Mouse (Mus musculus): ENCODE data around the gene Pex14. TPM values are rescaled to one million over a fixed set of nuclear protein-coding genes. Genes with fewer than 3 reads are reported as not detected.

Gene Pex14
- polyA plus RNA-seq, 1 experiment: 17.3 TPM

GRCm38 (mm10) chr4:149066672-149067551 lies 32.8 kb downstream of the Pex14 start:
- no peaks in the 10 kb centered on the region for H3K27me3 ChIP-seq (ENCODE audit: control insufficient read depth, insufficient read depth, low read length)
- H3K4me1 ChIP-seq (ENCODE audit: control insufficient read depth, insufficient read depth, insufficient read length): no peaks in the 10 kb centered on the region
- no peak overlapping the region for H3K4me3 ChIP-seq (ENCODE audit: extremely low read depth, insufficient read depth, insufficient read length)
- peaks cover 2% of the 10 kb centered on the region; the same call in 1 of the 2 replicates for H3K36me3 ChIP-seq (ENCODE audit: control insufficient read depth, insufficient read depth, low read length)
- TF ChIP-seq POLR2A (IDR thresholded peaks at IDR 0.05; ENCODE audit: low read depth, low read length) (no peak), CTCF (IDR thresholded peaks at IDR 0.05; ENCODE audit: extremely low read depth, insufficient read depth, insufficient read length, insufficient replicate concordance) (no peak)
- 80% methylated on average over 22 of the region's 22 CpGs for WGBS
- DNase-seq (ENCODE audit: low read depth in 1 of 2, low spot score in 2 of 2): no peak
- no peak overlapping the region for H3K27ac ChIP-seq (ENCODE audit: insufficient read depth, low read length)

- 83% methylated on average over 23 of the region's 23 CpGs for WGBS
- H3K4me3 ChIP-seq (ENCODE audit: extremely low read depth, insufficient read depth, insufficient read length): no peak overlapping the region
- no peak for DNase-seq (ENCODE audit: low read depth in 1 of 2, low spot score in 2 of 2)
Observed at GRCm38 (mm10) chr4:149064061-149064854, 35.4 kb downstream of the Pex14 start.

GRCm38 (mm10) chr4:149062406-149063318 lies 37.0 kb downstream of the Pex14 start:
- Histone ChIP-seq H3K4me3 (ENCODE audit: extremely low read depth, insufficient read depth, insufficient read length) (no peak overlapping the region), H3K27me3 (ENCODE audit: control insufficient read depth, insufficient read depth, low read length) (no peaks in the 10 kb centered on the region), H3K36me3 (ENCODE audit: control insufficient read depth, insufficient read depth, low read length) (no peaks in the 10 kb centered on the region), H3K27ac (ENCODE audit: insufficient read depth, low read length) (no peak overlapping the region), H3K4me1 (ENCODE audit: control insufficient read depth, insufficient read depth, insufficient read length) (no peaks in the 10 kb centered on the region)
- TF ChIP-seq POLR2A (IDR thresholded peaks at IDR 0.05; ENCODE audit: low read depth, low read length): no peak
- TF ChIP-seq CTCF (IDR thresholded peaks at IDR 0.05; ENCODE audit: extremely low read depth, insufficient read depth, insufficient read length, insufficient replicate concordance): no peak
- 94% methylated on average over 21 of the region's 21 CpGs for WGBS
- no peak for DNase-seq (ENCODE audit: low read depth in 1 of 2, low spot score in 2 of 2)

More at GRCm38 (mm10) chr4:149064061-149064854, 35.4 kb downstream of the Pex14 start:
- peaks cover 1% of the 10 kb centered on the region; the same call in 1 of the 2 replicates for H3K36me3 ChIP-seq (ENCODE audit: control insufficient read depth, insufficient read depth, low read length)
- H3K27me3 ChIP-seq (ENCODE audit: control insufficient read depth, insufficient read depth, low read length): no peaks in the 10 kb centered on the region
- H3K4me1 ChIP-seq (ENCODE audit: control insufficient read depth, insufficient read depth, insufficient read length): no peaks in the 10 kb centered on the region
- H3K27ac ChIP-seq (ENCODE audit: insufficient read depth, low read length): no peak overlapping the region
- no peak for TF ChIP-seq CTCF (IDR thresholded peaks at IDR 0.05; ENCODE audit: extremely low read depth, insufficient read depth, insufficient read length, insufficient replicate concordance)
- TF ChIP-seq POLR2A (IDR thresholded peaks at IDR 0.05; ENCODE audit: low read depth, low read length): no peak

- TF ChIP-seq POLR2A (IDR thresholded peaks at IDR 0.05; ENCODE audit: low read depth, low read length) (no peak), CTCF (IDR thresholded peaks at IDR 0.05; ENCODE audit: extremely low read depth, insufficient read depth, insufficient read length, insufficient replicate concordance) (no peak)
- H3K4me3 ChIP-seq (ENCODE audit: extremely low read depth, insufficient read depth, insufficient read length): no peak overlapping the region
- WGBS: 89% methylated on average over 13 of the region's 13 CpGs
- H3K27ac ChIP-seq (ENCODE audit: insufficient read depth, low read length): no peak overlapping the region
- H3K4me1 ChIP-seq (ENCODE audit: control insufficient read depth, insufficient read depth, insufficient read length): no peaks in the 10 kb centered on the region
- H3K27me3 ChIP-seq (ENCODE audit: control insufficient read depth, insufficient read depth, low read length): no peaks in the 10 kb centered on the region
- no peaks in the 10 kb centered on the region; the same call in 1 of the 2 replicates for H3K36me3 ChIP-seq (ENCODE audit: control insufficient read depth, insufficient read depth, low read length)
- DNase-seq (ENCODE audit: low read depth in 1 of 2, low spot score in 2 of 2): no peak
Observed at GRCm38 (mm10) chr4:149061432-149061718, 38.3 kb downstream of the Pex14 start.

- TF ChIP-seq CTCF (IDR thresholded peaks at IDR 0.05; ENCODE audit: extremely low read depth, insufficient read depth, insufficient read length, insufficient replicate concordance): no peak
- no peak for TF ChIP-seq POLR2A (IDR thresholded peaks at IDR 0.05; ENCODE audit: low read depth, low read length)
- DNase-seq (ENCODE audit: low read depth in 1 of 2, low spot score in 2 of 2): no peak
- H3K27me3 ChIP-seq (ENCODE audit: control insufficient read depth, insufficient read depth, low read length): no peaks in the 10 kb centered on the region
- H3K4me3 ChIP-seq (ENCODE audit: extremely low read depth, insufficient read depth, insufficient read length): no peak overlapping the region
- no peak overlapping the region for H3K27ac ChIP-seq (ENCODE audit: insufficient read depth, low read length)
- WGBS: 81% methylated on average over 14 of the region's 14 CpGs
- no peaks in the 10 kb centered on the region; the same call in 1 of the 2 replicates for H3K36me3 ChIP-seq (ENCODE audit: control insufficient read depth, insufficient read depth, low read length)
- H3K4me1 ChIP-seq (ENCODE audit: control insufficient read depth, insufficient read depth, insufficient read length): no peaks in the 10 kb centered on the region
Observed at GRCm38 (mm10) chr4:149060621-149061431, 38.9 kb downstream of the Pex14 start.

Measured in spleen, adult 2 months (tissue).